Mouse (Mus musculus): ENCODE data around the gene Creld2. TPM values are rescaled to one million over a fixed set of nuclear protein-coding genes. Genes with fewer than 3 reads are reported as not detected.
A peak's percentile ranks its signal among the peaks of the same experiment; 100 is the strongest.

The Creld2 gene
- total RNA-seq, 2 experiments from 2014 or later = 8.9 to 11.4 TPM

GRCm38 (mm10) chr15:88827991-88828799 is 8.7 kb downstream of the Creld2 start:
- intact Hi-C loops (cut with DNase I; ENCODE audit: low total_unique reads) = loop anchor here (2.0 kb wide), 2 partner anchors 47 to 93 kb away; no protein-coding TSS in a partner anchor

GRCm38 (mm10) chr15:88828800-88829705 is 9.6 kb downstream of the Creld2 start:
- intact Hi-C loops (cut with DNase I; ENCODE audit: low total_unique reads) = loop anchor here (2.0 kb wide), 2 partner anchors 46 to 92 kb away; no protein-coding TSS in a partner anchor
- DNase-seq = peak; percentile 88

More at GRCm38 (mm10) chr15:88827991-88828799, 8.7 kb downstream of the Creld2 start:
- peak; percentile 59 for DNase-seq

GRCm38 (mm10) chr15:88829791-88830440 is 10.5 kb downstream of the Creld2 start:
- DNase-seq = no peak
- intact Hi-C loops (cut with DNase I; ENCODE audit: low total_unique reads) = loop anchor here (2.0 kb wide), 2 partner anchors 45 to 91 kb away; no protein-coding TSS in a partner anchor

GRCm38 (mm10) chr15:88830696-88831095 is 11.2 kb downstream of the Creld2 start:
- intact Hi-C loops (cut with DNase I; ENCODE audit: low total_unique reads) = no loop called here
- no peak for DNase-seq

DNA sequence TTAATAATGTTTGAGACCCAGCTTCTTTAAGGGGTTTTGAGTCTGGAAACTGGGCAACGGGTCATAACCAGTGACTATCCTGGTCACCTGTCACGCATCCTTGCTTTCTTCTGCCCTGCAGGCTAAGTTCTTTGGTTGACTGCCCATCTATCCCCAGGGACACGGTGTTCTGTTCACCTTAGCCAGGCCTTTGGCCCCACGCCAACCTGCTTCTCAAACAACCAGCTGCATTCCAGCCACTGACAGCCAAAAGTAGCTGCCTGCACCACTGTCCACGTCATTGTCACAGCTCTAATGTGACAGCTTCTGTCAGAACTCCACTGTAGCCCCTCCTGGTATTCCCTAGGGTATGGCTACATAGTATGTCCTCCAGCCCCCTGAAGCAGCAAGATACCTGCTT is 12.0 kb downstream of the Creld2 start:
- intact Hi-C loops (cut with DNase I; ENCODE audit: low total_unique reads) = no loop called here
- no peak for DNase-seq

DNA sequence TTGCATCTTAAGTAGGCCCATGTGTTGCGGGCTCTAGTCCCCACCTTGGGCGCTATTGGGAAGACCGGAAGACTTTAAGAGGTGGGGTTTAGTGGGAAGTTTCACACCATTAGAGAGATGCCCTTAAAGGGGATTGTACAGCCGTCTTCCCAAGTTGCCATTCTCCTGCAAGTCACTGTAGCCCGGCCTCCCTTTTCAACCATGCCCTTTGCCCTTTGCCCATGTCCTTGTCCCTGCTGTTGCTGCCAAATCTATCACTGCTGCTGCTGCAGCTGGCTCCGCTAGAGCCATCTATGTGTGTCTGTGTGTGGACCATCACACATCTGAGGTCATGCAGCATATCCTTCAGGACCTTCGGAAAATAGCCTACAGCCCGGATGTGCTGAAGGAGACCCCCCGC is 13.1 kb downstream of the Creld2 start:
- no peak for DNase-seq
- intact Hi-C loops (cut with DNase I; ENCODE audit: low total_unique reads) = no loop called here

- no peak for DNase-seq
- intact Hi-C loops (cut with DNase I; ENCODE audit: low total_unique reads) = no loop called here
Measured at GRCm38 (mm10) chr15:88836031-88836430, 16.6 kb downstream of the Creld2 start.

DNA sequence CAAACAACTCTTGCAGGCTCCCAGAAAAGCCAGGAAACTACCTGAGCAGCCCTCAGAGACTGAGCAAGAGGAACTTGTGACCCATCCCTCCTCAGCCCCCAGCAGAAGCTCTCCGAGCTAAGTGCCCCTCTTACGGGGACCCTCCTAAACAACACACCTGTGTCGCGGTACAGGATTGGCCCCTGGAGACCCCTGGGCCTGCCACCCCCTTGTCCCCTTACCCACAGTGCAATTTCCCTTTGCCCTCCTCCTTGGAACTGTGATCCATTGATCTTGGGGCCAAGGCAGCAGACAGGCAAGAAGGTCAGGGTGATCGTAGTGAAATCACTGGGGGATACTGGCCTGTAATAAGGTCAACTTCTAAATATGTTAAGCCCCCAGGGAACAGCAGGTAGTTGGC is 17.1 kb downstream of the Creld2 start:
- DNase-seq = no peak
- intact Hi-C loops (cut with DNase I; ENCODE audit: low total_unique reads) = no loop called here

GRCm38 (mm10) chr15:88837199-88837932 is 17.9 kb downstream of the Creld2 start:
- intact Hi-C loops (cut with DNase I; ENCODE audit: low total_unique reads) = no loop called here

DNA sequence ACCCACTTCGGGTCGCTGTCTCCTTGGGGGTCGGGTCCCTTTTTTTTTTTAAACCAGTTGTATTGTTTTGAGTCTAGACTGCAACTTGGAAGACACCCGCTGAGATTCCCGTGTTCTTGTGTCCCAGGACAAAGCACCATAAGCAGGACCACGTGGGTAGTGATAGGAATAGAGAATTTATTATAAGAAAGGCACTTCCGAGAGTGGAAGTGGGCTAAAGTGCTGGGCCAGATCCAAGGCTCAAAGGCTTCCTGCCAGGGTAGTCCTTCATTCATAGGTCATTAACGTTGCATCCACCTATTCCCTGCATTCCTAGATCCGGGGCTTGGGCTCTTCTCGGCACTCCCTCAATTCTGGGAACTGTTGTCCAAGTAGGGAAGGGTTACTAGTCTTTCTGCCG is 18.5 kb downstream of the Creld2 start:
- DNase-seq = no peak
- intact Hi-C loops (cut with DNase I; ENCODE audit: low total_unique reads) = no loop called here

More at GRCm38 (mm10) chr15:88837199-88837932, 17.9 kb downstream of the Creld2 start:
- DNase-seq = peak; percentile 65

DNA sequence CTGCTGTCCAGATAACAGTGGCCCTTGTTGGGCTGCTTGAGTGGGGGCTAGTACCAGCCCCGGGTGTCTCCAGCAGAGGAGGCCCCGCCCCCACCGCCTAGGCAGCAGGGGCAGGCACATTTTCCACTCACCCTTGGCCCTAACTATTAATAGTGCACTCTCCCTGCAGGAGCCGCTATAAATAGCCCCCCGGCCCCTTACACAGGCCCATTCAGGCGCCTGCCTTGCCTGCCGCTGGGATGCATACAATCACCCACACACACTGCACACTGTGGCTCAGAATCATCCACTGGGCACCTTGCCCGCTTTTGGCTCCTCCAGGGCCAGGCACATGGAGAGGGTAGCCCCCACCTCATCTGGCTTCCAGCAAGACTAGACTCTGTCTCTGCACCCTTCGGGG is 19.8 kb downstream of the Creld2 start:
- intact Hi-C loops (cut with DNase I; ENCODE audit: low total_unique reads) = no loop called here
- peak; percentile 73 for DNase-seq

DNA sequence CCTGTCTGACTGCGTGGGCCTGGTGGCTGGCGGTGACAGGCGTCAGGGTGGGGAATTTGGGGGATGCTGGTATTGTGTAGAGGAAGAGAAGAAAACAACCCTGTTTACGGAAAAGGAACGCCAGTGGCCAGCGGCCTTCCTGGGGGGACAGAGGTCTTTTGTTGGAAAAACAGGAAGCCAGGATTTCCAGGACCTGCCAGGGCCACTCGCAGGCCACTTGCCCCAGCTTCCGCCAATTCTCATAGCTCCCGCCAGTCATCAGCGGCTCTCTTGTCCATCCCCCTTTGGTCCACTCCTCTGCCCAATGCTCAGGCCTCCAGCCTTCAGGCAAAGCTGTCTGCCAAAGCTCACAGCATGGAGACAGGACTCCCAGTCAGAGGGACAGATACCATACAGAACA is 20.7 kb downstream of the Creld2 start:
- no peak for DNase-seq
- intact Hi-C loops (cut with DNase I; ENCODE audit: low total_unique reads) = no loop called here

DNA sequence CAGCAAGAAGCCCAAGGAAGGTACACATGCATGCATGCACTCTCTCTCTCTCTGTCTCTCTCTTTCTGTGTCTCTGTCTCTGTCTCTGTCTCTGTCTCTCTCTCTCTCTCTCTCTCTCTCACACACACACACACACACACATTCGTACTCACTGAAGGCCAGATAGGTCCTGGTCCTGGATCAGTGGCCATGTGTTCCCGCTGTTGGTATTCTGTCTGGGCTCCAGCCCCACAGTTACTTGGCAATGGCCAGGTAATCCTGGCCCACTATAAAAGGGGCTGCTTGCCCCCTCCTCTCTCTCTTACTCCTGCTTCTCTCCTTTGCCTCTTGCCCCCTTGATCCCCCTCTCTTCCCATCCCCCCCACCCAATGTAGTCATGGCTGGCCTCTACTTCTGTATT is 21.7 kb downstream of the Creld2 start:
- no peak for DNase-seq
- intact Hi-C loops (cut with DNase I; ENCODE audit: low total_unique reads) = no loop called here

DNA sequence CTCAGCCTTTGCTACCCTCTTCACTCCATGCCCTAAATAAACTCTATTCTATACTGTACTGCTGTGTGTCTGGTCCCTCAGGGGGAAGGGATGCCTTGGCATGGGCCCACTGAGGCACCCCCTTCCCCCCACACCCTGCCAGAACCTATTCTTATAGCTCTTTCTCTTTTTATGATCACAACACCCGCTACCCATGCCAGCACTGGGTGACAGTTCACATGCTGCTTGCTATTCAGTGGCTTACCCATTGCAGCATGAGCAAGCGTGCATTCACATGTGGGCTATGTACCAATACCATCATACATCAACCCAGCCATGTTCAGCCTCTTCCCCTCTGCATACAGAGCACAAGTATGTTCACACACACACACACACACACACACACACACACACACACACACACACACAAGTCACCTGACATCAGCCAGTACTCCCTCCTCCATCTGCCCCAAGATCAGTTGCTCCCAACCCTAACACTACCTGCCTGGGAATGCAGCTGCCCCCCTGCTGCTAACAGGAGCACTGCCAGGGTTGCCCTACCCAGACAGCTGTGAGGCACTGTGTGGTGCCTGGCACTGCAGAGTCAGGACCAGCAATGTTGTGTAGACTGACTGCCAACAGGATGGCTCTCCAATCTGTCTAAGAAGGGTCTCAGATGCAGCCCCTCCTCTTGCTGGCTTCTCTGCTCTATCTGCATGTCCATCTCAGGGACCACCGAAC is 22.3 kb downstream of the Creld2 start:
- intact Hi-C loops (cut with DNase I; ENCODE audit: low total_unique reads) = no loop called here
- no peak for DNase-seq

DNA sequence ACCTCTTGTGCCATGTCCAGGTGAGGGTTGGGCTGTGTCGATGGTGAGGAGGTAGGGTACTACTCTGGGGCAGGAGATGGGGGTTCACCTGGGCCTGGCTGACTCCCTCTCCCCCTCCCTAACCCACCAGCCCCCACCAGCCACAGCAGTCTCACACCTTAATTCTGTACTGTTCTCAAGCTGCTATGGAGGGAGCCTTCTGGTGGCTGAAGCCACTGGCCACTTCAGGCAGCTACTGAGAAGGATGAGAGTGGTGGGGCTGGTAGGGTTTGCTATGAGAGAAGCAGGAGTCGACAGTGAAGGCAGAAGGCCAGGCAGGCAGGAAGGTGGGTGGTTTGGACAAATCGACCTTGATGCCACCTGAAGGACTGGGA is 22.8 kb downstream of the Creld2 start:
- no peak for DNase-seq
- intact Hi-C loops (cut with DNase I; ENCODE audit: low total_unique reads) = no loop called here

DNA sequence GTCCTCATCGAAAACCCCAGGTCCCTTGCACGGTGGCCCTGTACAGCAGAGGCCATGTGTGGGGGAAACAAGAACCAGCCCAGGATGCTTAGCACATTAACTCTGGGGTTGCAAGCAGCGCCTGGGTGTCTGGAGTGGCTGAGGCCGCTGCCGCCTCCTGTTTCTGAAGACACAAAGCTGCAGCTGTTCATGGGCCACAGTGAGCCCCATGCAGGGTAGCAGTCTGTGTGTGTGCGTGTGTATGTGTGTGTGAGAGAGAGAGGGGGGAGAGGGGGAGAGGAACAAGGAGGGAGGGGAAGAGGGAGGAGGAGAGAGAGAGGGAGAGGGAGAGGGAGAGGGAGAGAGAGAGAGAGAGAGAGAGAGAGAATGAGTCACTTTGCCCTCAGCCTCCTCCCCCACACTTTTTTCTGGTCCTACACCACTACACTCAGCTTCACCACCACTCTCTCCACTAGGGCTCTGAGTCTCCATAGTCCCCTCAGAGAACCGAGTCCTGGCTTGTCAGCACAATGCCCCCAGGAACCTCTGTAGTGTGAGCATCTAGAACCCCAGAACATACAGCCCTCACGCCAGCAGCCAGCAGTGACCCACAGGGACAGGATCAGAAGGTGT is 24.1 kb downstream of the Creld2 start:
- DNase-seq = no peak
- intact Hi-C loops (cut with DNase I; ENCODE audit: low total_unique reads) = no loop called here

GRCm38 (mm10) chr15:88844966-88845365 is 25.5 kb downstream of the Creld2 start:
- no peak for DNase-seq
- intact Hi-C loops (cut with DNase I; ENCODE audit: low total_unique reads) = no loop called here

- intact Hi-C loops (cut with DNase I; ENCODE audit: low total_unique reads) = no loop called here
Measured at GRCm38 (mm10) chr15:88848661-88849060, 29.2 kb downstream of the Creld2 start.

More at GRCm38 (mm10) chr15:88848661-88849060, 29.2 kb downstream of the Creld2 start:
- no peak for DNase-seq

Measured in gastrocnemius, postnatal 14 days (tissue).